Mouse (Mus musculus): Measurements from ENCODE around the gene Gramd2. TPM values are rescaled to one million over a fixed set of nuclear protein-coding genes. Genes with fewer than 3 reads are reported as not detected.

The Gramd2 gene
- polyA plus RNA-seq, 1 experiment: 1.8 TPM

DNA sequence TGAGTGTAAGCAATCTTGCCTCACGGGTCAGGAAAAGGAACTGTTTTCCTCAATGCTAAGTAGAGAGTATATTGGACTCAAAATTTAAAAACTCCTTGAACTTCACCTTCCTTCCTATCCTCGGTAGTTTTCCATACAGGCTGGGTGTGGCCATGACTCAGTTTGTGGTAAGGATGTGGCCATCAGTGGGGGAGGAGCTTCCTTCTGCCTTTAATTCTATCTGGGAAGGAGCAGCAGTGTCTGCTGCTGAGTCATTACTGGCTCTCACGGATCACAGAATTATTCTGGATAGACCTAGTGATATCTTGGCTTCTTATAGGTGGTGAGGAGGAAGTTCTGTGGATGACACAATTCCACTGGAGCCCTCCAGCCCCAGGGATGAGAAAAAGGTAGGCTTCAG is 26.6 kb upstream of the Gramd2 start:
- Histone ChIP-seq H3K79me2 (ENCODE audit: control insufficient read depth, insufficient read depth) (peaks cover 47% of the 10 kb centered on the region), H3ac (ENCODE audit: control insufficient read depth, insufficient read length, low read depth) (peak overlapping the region; percentile 34), H3K36me3 (ENCODE audit: control insufficient read depth, insufficient read depth) (peaks cover 36% of the 10 kb centered on the region), H3K27me3 (ENCODE audit: control insufficient read depth, insufficient read depth, insufficient read length) (no peaks in the 10 kb centered on the region), H3K79me3 (ENCODE audit: low read depth) (peaks cover 31% of the 10 kb centered on the region), H3K4me3 (ENCODE audit: insufficient read depth, poor library complexity, severe bottlenecking) (no peak overlapping the region)
- TF ChIP-seq CTCF (IDR thresholded peaks at IDR 0.05; ENCODE audit: control insufficient read depth, insufficient read depth, insufficient read length): no peak
- no peak for TF ChIP-seq MYOG (IDR thresholded peaks at IDR 0.05; ENCODE audit: control insufficient read depth, extremely low read depth, insufficient read length)
- no peak for TF ChIP-seq MYOD1 (IDR thresholded peaks at IDR 0.05; ENCODE audit: control insufficient read depth, insufficient read length, low read depth)
- peak; percentile 40 for TF ChIP-seq CEBPB (IDR thresholded peaks at IDR 0.05; ENCODE audit: low read depth)
- peak; percentile 80 for TF ChIP-seq FOSL1 (IDR thresholded peaks at IDR 0.05; ENCODE audit: insufficient read depth, low read length, poor library complexity, severe bottlenecking)
- TF ChIP-seq USF1 (IDR thresholded peaks at IDR 0.05; ENCODE audit: low read depth): no peak
- no peak for TF ChIP-seq MAX (IDR thresholded peaks at IDR 0.05)

DNA sequence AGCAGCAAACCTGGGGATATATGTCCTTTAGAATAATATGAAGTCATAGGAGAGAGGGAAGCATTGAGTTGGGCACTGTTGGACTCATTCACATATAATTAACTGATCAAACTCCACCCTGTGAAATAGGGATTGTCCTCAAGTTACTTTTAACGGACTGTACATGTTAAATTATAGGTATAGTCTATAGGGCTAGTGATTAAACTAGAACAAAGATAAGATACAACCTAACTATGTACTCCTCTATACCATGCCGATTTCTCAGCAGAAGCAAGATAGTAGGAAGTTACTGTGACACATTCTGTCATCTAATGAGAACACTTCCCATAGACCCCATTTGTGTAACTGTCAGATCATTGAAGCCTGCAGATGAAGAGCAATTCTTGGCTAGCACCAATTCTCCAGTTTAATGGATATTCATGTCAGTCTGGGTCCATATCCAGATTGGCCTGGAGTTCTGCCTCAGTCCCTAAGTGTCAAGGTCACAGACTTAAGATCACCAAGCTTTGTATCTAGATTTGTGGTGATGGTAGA is 25.4 kb upstream of the Gramd2 start:
- TF ChIP-seq CTCF (IDR thresholded peaks at IDR 0.05; ENCODE audit: control insufficient read depth, insufficient read depth, insufficient read length): no peak
- no peak for TF ChIP-seq USF1 (IDR thresholded peaks at IDR 0.05; ENCODE audit: low read depth)
- no peak for TF ChIP-seq CEBPB (IDR thresholded peaks at IDR 0.05; ENCODE audit: low read depth)
- TF ChIP-seq MYOD1 (IDR thresholded peaks at IDR 0.05; ENCODE audit: control insufficient read depth, insufficient read length, low read depth): no peak
- TF ChIP-seq MYOG (IDR thresholded peaks at IDR 0.05; ENCODE audit: control insufficient read depth, extremely low read depth, insufficient read length): no peak
- no peak for TF ChIP-seq MAX (IDR thresholded peaks at IDR 0.05)
- no peak for TF ChIP-seq FOSL1 (IDR thresholded peaks at IDR 0.05; ENCODE audit: insufficient read depth, low read length, poor library complexity, severe bottlenecking)
- Histone ChIP-seq H3K4me3 (ENCODE audit: insufficient read depth, poor library complexity, severe bottlenecking) (peak overlapping the region; percentile 38), H3K27me3 (ENCODE audit: control insufficient read depth, insufficient read depth, insufficient read length) (no peaks in the 10 kb centered on the region)

DNA sequence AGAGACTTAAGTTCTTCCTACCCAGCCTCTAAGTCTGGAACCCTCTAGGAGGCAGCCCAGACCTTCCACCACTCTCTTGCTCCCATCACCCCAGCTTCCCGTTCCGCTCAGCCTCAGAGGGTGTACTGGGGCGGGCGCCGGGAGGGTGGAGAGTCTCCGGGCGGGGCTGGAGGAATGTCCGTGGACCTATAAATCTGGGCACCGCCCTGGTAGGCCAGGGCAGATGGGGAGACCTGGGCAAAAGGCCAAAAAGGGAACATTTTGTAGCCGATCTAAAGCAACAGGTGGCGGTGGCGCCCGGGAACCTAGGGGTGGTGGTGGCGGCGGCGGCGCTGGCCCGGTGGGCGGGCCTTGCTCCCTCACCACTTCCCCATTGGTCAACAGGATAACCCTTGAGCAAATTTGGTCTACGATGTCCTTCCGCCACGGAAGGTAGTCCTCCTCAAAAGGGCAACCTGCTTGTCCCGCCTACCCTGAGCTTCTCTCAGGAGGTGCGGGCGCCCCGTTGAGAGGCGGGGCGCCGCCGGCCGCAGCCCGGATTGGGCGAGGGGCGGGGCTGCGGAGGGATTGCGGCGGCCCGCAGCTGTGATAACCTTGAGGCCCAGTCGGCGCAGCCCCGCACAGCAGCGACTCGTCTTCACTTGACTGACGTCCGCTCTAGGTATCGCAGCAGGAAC is 23.8 kb upstream of the Gramd2 start, which contains the start of gene Pkm:
Pkm (plus strand) TSS at position 411 of the 677 bp plus-strand sequence.
- Histone ChIP-seq H3K27me3 (ENCODE audit: control insufficient read depth, insufficient read depth, insufficient read length) (no peaks in the 10 kb centered on the region), H3K4me3 (ENCODE audit: insufficient read depth, poor library complexity, severe bottlenecking) (peak within 1 kb of the TSS; percentile 86), H3ac (ENCODE audit: control insufficient read depth, insufficient read length, low read depth) (peak within 1 kb of the TSS; percentile 89), H3K36me3 (ENCODE audit: control insufficient read depth, insufficient read depth) (peaks cover 45% of the 10 kb centered on the region), H3K79me2 (ENCODE audit: control insufficient read depth, insufficient read depth) (peaks cover 75% of the 10 kb centered on the region), H3K79me3 (ENCODE audit: low read depth) (peaks cover 58% of the 10 kb centered on the region)
- TF ChIP-seq MYOD1 (IDR thresholded peaks at IDR 0.05; ENCODE audit: control insufficient read depth, insufficient read length, low read depth) (peak; percentile 72), CEBPB (IDR thresholded peaks at IDR 0.05; ENCODE audit: low read depth) (no peak), USF1 (IDR thresholded peaks at IDR 0.05; ENCODE audit: low read depth) (no peak), MAX (IDR thresholded peaks at IDR 0.05) (peak; percentile 18)

More for the DNA sequence above, 25.4 kb upstream of the Gramd2 start:
- H3K36me3 ChIP-seq (ENCODE audit: control insufficient read depth, insufficient read depth): peaks cover 37% of the 10 kb centered on the region
- peaks cover 59% of the 10 kb centered on the region for H3K79me2 ChIP-seq (ENCODE audit: control insufficient read depth, insufficient read depth)
- peaks cover 42% of the 10 kb centered on the region for H3K79me3 ChIP-seq (ENCODE audit: low read depth)
- no peak overlapping the region for H3ac ChIP-seq (ENCODE audit: control insufficient read depth, insufficient read length, low read depth)

DNA sequence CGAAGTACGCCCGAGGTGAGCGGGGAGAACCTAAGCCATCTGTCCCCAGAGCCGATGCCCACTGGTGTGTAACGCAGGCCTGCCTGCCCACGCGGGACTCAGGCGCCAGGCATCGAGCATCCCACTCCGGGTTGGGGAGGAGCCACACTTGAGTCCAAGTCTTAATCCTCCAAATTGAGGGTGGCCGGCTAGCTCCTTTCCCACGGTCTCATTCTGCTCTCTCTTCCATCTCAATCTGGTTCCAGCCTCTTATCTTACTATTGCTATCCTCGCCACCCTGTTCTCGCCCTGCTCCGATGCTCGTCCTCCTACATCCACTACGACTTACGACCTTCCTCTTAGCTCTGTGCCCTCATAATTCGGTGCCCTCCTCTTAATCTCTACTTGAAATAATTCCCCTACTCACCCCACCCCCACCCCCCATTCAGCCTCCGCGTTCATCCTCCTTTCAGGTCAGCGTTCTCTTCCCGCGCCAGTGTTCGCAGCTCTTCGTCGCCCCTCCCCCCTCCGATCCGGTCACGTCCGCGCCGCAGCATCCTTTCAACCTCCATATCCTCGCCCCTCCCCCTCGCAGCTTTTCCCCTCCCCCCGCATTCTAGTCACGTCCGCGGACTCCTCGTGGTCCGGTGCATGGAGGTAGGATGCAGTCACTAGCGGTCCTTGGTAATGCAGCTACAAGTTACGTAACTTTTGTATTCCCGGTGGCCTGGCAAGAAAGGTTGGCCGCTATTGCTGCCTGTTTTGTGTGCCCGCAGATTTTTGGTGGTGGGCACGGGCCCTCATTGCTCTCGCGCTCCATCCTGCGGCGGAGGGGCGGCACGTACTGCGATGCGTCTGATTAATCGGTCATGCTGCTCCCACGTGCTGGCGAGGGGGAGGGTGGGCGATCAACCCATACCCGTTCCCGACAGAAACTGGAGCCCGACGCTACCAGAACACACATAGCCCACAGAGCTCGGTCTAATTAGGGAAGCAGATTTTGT is 23.0 kb upstream of the Gramd2 start:
- peak overlapping the region; percentile 89 for H3ac ChIP-seq (ENCODE audit: control insufficient read depth, insufficient read length, low read depth)
- peaks cover 79% of the 10 kb centered on the region for H3K79me2 ChIP-seq (ENCODE audit: control insufficient read depth, insufficient read depth)
- peaks cover 66% of the 10 kb centered on the region for H3K79me3 ChIP-seq (ENCODE audit: low read depth)
- H3K36me3 ChIP-seq (ENCODE audit: control insufficient read depth, insufficient read depth): peaks cover 48% of the 10 kb centered on the region
- H3K27me3 ChIP-seq (ENCODE audit: control insufficient read depth, insufficient read depth, insufficient read length): no peaks in the 10 kb centered on the region
- TF ChIP-seq MYOG (IDR thresholded peaks at IDR 0.05; ENCODE audit: control insufficient read depth, extremely low read depth, insufficient read length) (no peak), USF1 (IDR thresholded peaks at IDR 0.05; ENCODE audit: low read depth) (peak; percentile 9), MAX (IDR thresholded peaks at IDR 0.05) (peak; percentile 84), FOSL1 (IDR thresholded peaks at IDR 0.05; ENCODE audit: insufficient read depth, low read length, poor library complexity, severe bottlenecking) (no peak), MYOD1 (IDR thresholded peaks at IDR 0.05; ENCODE audit: control insufficient read depth, insufficient read length, low read depth) (no peak), CEBPB (IDR thresholded peaks at IDR 0.05; ENCODE audit: low read depth) (no peak), CTCF (IDR thresholded peaks at IDR 0.05; ENCODE audit: control insufficient read depth, insufficient read depth, insufficient read length) (peak; percentile 62)
- peak overlapping the region; percentile 86 for H3K4me3 ChIP-seq (ENCODE audit: insufficient read depth, poor library complexity, severe bottlenecking)

DNA sequence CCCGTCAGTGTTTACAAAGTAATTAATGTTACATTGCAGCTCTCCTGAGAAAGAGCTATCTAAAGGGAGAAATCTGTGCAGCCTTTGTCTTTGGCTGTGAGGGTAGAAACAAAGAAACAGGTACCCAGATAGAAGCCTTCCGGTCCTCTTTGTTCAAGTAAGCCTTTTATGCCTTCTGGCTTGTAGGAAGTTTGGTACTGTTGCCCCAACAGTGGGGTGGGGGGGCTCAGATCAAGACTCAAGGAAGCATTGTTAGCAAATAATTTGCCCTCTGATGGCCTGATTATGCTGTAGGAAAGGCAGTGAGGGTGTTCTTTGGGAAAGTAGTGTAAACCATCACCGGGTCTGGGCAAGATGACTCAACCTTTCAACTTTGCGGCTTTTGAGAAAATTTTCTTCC is 21.8 kb upstream of the Gramd2 start:
- H3ac ChIP-seq (ENCODE audit: control insufficient read depth, insufficient read length, low read depth): peak overlapping the region; percentile 89
- H3K79me2 ChIP-seq (ENCODE audit: control insufficient read depth, insufficient read depth): peaks cover 91% of the 10 kb centered on the region
- TF ChIP-seq MAX (IDR thresholded peaks at IDR 0.05) (no peak), CEBPB (IDR thresholded peaks at IDR 0.05; ENCODE audit: low read depth) (no peak), USF1 (IDR thresholded peaks at IDR 0.05; ENCODE audit: low read depth) (no peak), FOSL1 (IDR thresholded peaks at IDR 0.05; ENCODE audit: insufficient read depth, low read length, poor library complexity, severe bottlenecking) (no peak)
- peaks cover 59% of the 10 kb centered on the region for H3K36me3 ChIP-seq (ENCODE audit: control insufficient read depth, insufficient read depth)
- peak overlapping the region; percentile 86 for H3K4me3 ChIP-seq (ENCODE audit: insufficient read depth, poor library complexity, severe bottlenecking)
- H3K27me3 ChIP-seq (ENCODE audit: control insufficient read depth, insufficient read depth, insufficient read length): no peaks in the 10 kb centered on the region
- peaks cover 78% of the 10 kb centered on the region for H3K79me3 ChIP-seq (ENCODE audit: low read depth)

Data from C2C12 (cell line).